Mouse (Mus musculus): ENCODE results near the gene Sema4c. TPM values are rescaled to one million over a fixed set of nuclear protein-coding genes. Genes with fewer than 3 reads are reported as not detected.
A peak's percentile ranks its signal among the peaks of the same experiment; 100 is the strongest.

Gene Sema4c
- polyA plus RNA-seq, 1 experiment from 2014 or later = 2.0 TPM

- no peaks in the 10 kb centered on the region for H3K9me3 ChIP-seq (ENCODE audit: low read length)
- no peak for ATAC-seq
- DNase-seq = no peak
- H3K4me3 ChIP-seq (ENCODE audit: low read depth, low read length) = no peak overlapping the region
- 60% methylated on average over 8 of the region's 8 CpGs for WGBS (ENCODE audit: insufficient replicate concordance)
- H3K4me1 ChIP-seq (ENCODE audit: insufficient read depth) = peaks cover 19% of the 10 kb centered on the region; the same call in 1 of the 2 replicates
- H3K4me2 ChIP-seq (ENCODE audit: low read depth, low read length) = no peak overlapping the region
- no peak overlapping the region for H3K9ac ChIP-seq (replicated peaks)
- TF ChIP-seq EP300 (IDR thresholded peaks at IDR 0.05; ENCODE audit: low read depth) = no peak
- 0 out of 2 replicates have a peak, but pooled peaks cover 8% of the 10 kb centered on the region for H3K36me3 ChIP-seq (replicated peaks; ENCODE audit: insufficient read depth, low read length)
- H3K27me3 ChIP-seq (ENCODE audit: insufficient read depth, low read length) = no peaks in the 10 kb centered on the region
- peak overlapping the region; percentile 78 for H3K27ac ChIP-seq (ENCODE audit: low read depth)
Measured at GRCm38 (mm10) chr1:36536397-36536728, 21.8 kb downstream of the Sema4c start.

- 75% methylated on average over 11 of the region's 11 CpGs for WGBS (ENCODE audit: insufficient replicate concordance)
- H3K4me2 ChIP-seq (ENCODE audit: low read depth, low read length) = no peak overlapping the region
- 0 out of 2 replicates have a peak overlapping the region, but pooled peaks have one; percentile 34 for H3K9ac ChIP-seq (replicated peaks)
- no peak overlapping the region for H3K4me3 ChIP-seq (ENCODE audit: low read depth, low read length)
- H3K9me3 ChIP-seq (ENCODE audit: low read length) = no peaks in the 10 kb centered on the region
- no peaks in the 10 kb centered on the region for H3K27me3 ChIP-seq (ENCODE audit: insufficient read depth, low read length)
- TF ChIP-seq CTCF (IDR thresholded peaks at IDR 0.05; ENCODE audit: low read depth) = no peak
- no peak for TF ChIP-seq EP300 (IDR thresholded peaks at IDR 0.05; ENCODE audit: low read depth)
- ATAC-seq (no peak), DNase-seq (no peak)
- H3K36me3 ChIP-seq (replicated peaks; ENCODE audit: insufficient read depth, low read length) = 0 out of 2 replicates have a peak, but pooled peaks cover 8% of the 10 kb centered on the region
- peaks cover 19% of the 10 kb centered on the region; the same call in 1 of the 2 replicates for H3K4me1 ChIP-seq (ENCODE audit: insufficient read depth)
- H3K27ac ChIP-seq (ENCODE audit: low read depth) = peak overlapping the region; percentile 78
Measured at GRCm38 (mm10) chr1:36535477-36536396, 22.4 kb downstream of the Sema4c start.

GRCm38 (mm10) chr1:36534595-36535058 is 23.5 kb downstream of the Sema4c start:
- ATAC-seq (no peak), DNase-seq (no peak)
- no peaks in the 10 kb centered on the region for H3K27me3 ChIP-seq (ENCODE audit: insufficient read depth, low read length)
- no peaks in the 10 kb centered on the region for H3K36me3 ChIP-seq (replicated peaks; ENCODE audit: insufficient read depth, low read length)
- H3K9me3 ChIP-seq (ENCODE audit: low read length) = no peaks in the 10 kb centered on the region
- no peak overlapping the region for H3K4me3 ChIP-seq (ENCODE audit: low read depth, low read length)
- no peak for TF ChIP-seq EP300 (IDR thresholded peaks at IDR 0.05; ENCODE audit: low read depth)
- no peak for TF ChIP-seq CTCF (IDR thresholded peaks at IDR 0.05; ENCODE audit: low read depth)
- H3K27ac ChIP-seq (ENCODE audit: low read depth) = no peak overlapping the region
- peaks cover 17% of the 10 kb centered on the region; the same call in 1 of the 2 replicates for H3K4me1 ChIP-seq (ENCODE audit: insufficient read depth)
- no peak overlapping the region for H3K9ac ChIP-seq (replicated peaks)
- no peak overlapping the region for H3K4me2 ChIP-seq (ENCODE audit: low read depth, low read length)
- WGBS (ENCODE audit: insufficient replicate concordance) = 54% methylated on average over 6 of the region's 6 CpGs

- no peak overlapping the region for H3K4me3 ChIP-seq (ENCODE audit: low read depth, low read length)
- DNase-seq (no peak), ATAC-seq (no peak)
- no peak overlapping the region for H3K9ac ChIP-seq (replicated peaks)
- no peak overlapping the region for H3K4me2 ChIP-seq (ENCODE audit: low read depth, low read length)
- H3K4me1 ChIP-seq (ENCODE audit: insufficient read depth) = peaks cover 16% of the 10 kb centered on the region; the same call in 1 of the 2 replicates
- 87% methylated on average over 6 of the region's 6 CpGs for WGBS (ENCODE audit: insufficient replicate concordance)
- TF ChIP-seq EP300 (IDR thresholded peaks at IDR 0.05; ENCODE audit: low read depth) = no peak
- TF ChIP-seq CTCF (IDR thresholded peaks at IDR 0.05; ENCODE audit: low read depth) = no peak
- H3K27ac ChIP-seq (ENCODE audit: low read depth) = no peak overlapping the region
- no peaks in the 10 kb centered on the region for H3K36me3 ChIP-seq (replicated peaks; ENCODE audit: insufficient read depth, low read length)
- H3K9me3 ChIP-seq (ENCODE audit: low read length) = no peaks in the 10 kb centered on the region
- H3K27me3 ChIP-seq (ENCODE audit: insufficient read depth, low read length) = no peaks in the 10 kb centered on the region
Measured at GRCm38 (mm10) chr1:36533546-36533945, 24.6 kb downstream of the Sema4c start.

GRCm38 (mm10) chr1:36531461-36531860 is 26.7 kb downstream of the Sema4c start:
- no peaks in the 10 kb centered on the region for H3K9me3 ChIP-seq (ENCODE audit: low read length)
- ATAC-seq (no peak), DNase-seq (no peak)
- no peak overlapping the region for H3K27ac ChIP-seq (ENCODE audit: low read depth)
- WGBS (ENCODE audit: insufficient replicate concordance) = 88% methylated on average over 12 of the region's 12 CpGs
- H3K27me3 ChIP-seq (ENCODE audit: insufficient read depth, low read length) = no peaks in the 10 kb centered on the region
- H3K4me2 ChIP-seq (ENCODE audit: low read depth, low read length) = no peak overlapping the region
- H3K36me3 ChIP-seq (replicated peaks; ENCODE audit: insufficient read depth, low read length) = no peaks in the 10 kb centered on the region
- no peak overlapping the region for H3K9ac ChIP-seq (replicated peaks)
- peaks cover 20% of the 10 kb centered on the region for H3K4me1 ChIP-seq (ENCODE audit: insufficient read depth)
- H3K4me3 ChIP-seq (ENCODE audit: low read depth, low read length) = no peak overlapping the region
- TF ChIP-seq CTCF (IDR thresholded peaks at IDR 0.05; ENCODE audit: low read depth) (no peak), EP300 (IDR thresholded peaks at IDR 0.05; ENCODE audit: low read depth) (no peak)

- Histone ChIP-seq H3K9ac (replicated peaks) (no peak overlapping the region), H3K36me3 (replicated peaks; ENCODE audit: insufficient read depth, low read length) (peaks cover under 1% of the 10 kb centered on the region; the same call in 1 of the 2 replicates), H3K27ac (ENCODE audit: low read depth) (no peak overlapping the region), H3K9me3 (ENCODE audit: low read length) (no peaks in the 10 kb centered on the region), H3K4me3 (ENCODE audit: low read depth, low read length) (no peak overlapping the region), H3K4me1 (ENCODE audit: insufficient read depth) (peaks cover 20% of the 10 kb centered on the region), H3K4me2 (ENCODE audit: low read depth, low read length) (no peak overlapping the region), H3K27me3 (ENCODE audit: insufficient read depth, low read length) (no peaks in the 10 kb centered on the region)
- ATAC-seq = no peak
- TF ChIP-seq EP300 (IDR thresholded peaks at IDR 0.05; ENCODE audit: low read depth) (no peak), CTCF (IDR thresholded peaks at IDR 0.05; ENCODE audit: low read depth) (no peak)
- DNase-seq = no peak
- WGBS (ENCODE audit: insufficient replicate concordance) = 85% methylated on average over 7 of the region's 7 CpGs
Measured at GRCm38 (mm10) chr1:36530962-36531361, 27.2 kb downstream of the Sema4c start.

Data from liver, postnatal 0 days (tissue).